In genomic region chr11:106390757-106391156, GRCm38 (mm10) we compare ENCODE assay signal across 30 mouse cellular contexts. TPM values are rescaled to one million over a fixed set of nuclear protein-coding genes. Genes with fewer than 3 reads are reported as not detected.
DNase-seq lines count a peak whose midpoint lies in the region; ATAC-seq and TF ChIP-seq lines count a peak whose summit lies in the region.
"Had no signal": no experiment of that assay in that cellular context is flagged by ENCODE, and none has a peak within 500 bp of the region (broad histone marks: within the 10 kb centered on the region; RNA-seq: fewer than 3 reads in every experiment).

No protein-coding gene starts in this region.

- H3K27ac ChIP-seq in kidney, postnatal 0 days: peak overlapping the region; percentile 5; the same call in 1 of the 2 replicates
- H3K27ac ChIP-seq: forebrain, embryonic 10.5 days; limb, embryonic 12.5 days; neural tube, embryonic 12.5 days had no signal

- H3K4me2 ChIP-seq in kidney, postnatal 0 days (ENCODE audit: low read length): no peak overlapping the region
- H3K4me2 ChIP-seq: heart, embryonic 15.5 days; limb, embryonic 12.5 days; liver, embryonic 11.5 days; neural tube, embryonic 12.5 days had no signal

- no peaks in the 10 kb centered on the region for H3K27me3 ChIP-seq in kidney, postnatal 0 days (ENCODE audit: insufficient read depth, low read length)
- H3K27me3 ChIP-seq: heart, embryonic 15.5 days; limb, embryonic 12.5 days; neural tube, embryonic 12.5 days had no signal

- 25% methylated on average over 3 of the region's 3 CpGs for WGBS in kidney, postnatal 0 days

- no peak for TF ChIP-seq CTCF in kidney, postnatal 0 days (IDR thresholded peaks at IDR 0.05; ENCODE audit: low read depth)

- DNase-seq in heart, adult 11 months: peak; percentile 94
- DNase-seq in heart, postnatal 4 days: no peak
- DNase-seq in kidney, postnatal 0 days (ENCODE audit: low spot score): peak; percentile 15
- DNase-seq in kidney, adult 11 months: no peak
- DNase-seq in kidney, postnatal 36 days: peak; percentile 40 to 44
- DNase-seq in lung, postnatal 25 days (ENCODE audit: low spot score): peak; percentile 51
- DNase-seq in left cerebral cortex, adult 8-10 months (ENCODE audit: low spot score in 2 of 2): no peak
- no peak for DNase-seq in ovary, postnatal 36 days (ENCODE audit: low spot score)
- DNase-seq: adrenal gland, postnatal 14 days; cerebellum, adult 11 months; cerebellum, adult 9-11 months; gastrocnemius, postnatal 36 days; layer of hippocampus, postnatal 36 days; liver, postnatal 0 days; midbrain, embryonic 14.5 days; retina, postnatal 1 day; thymus, adult 18-20 months; thymus, postnatal 4 days had no signal

- H3K4me1 ChIP-seq in kidney, postnatal 0 days (replicated peaks; ENCODE audit: insufficient read depth, low read length): peaks cover 9% of the 10 kb centered on the region
- H3K4me1 ChIP-seq: neural tube, embryonic 12.5 days had no signal

- H3K4me3 ChIP-seq in kidney, postnatal 0 days (replicated peaks; ENCODE audit: low read depth, low read length): no peak overlapping the region
- H3K4me3 ChIP-seq: forebrain, embryonic 10.5 days; heart, embryonic 15.5 days; limb, embryonic 12.5 days; neural tube, embryonic 12.5 days had no signal

- no peaks in the 10 kb centered on the region for H3K36me3 ChIP-seq in kidney, postnatal 0 days (ENCODE audit: insufficient read depth, low read length)
- H3K36me3 ChIP-seq: forebrain, embryonic 10.5 days; heart, embryonic 15.5 days had no signal

- no peak for ATAC-seq in kidney, postnatal 0 days (replicated peaks; ENCODE audit: low FRiP score, low read depth)
- ATAC-seq: forebrain, embryonic 16.5 days; intestine, postnatal 0 days; liver, postnatal 0 days had no signal

- H3K9ac ChIP-seq in kidney, postnatal 0 days (ENCODE audit: low read depth, low read length): no peak overlapping the region
- H3K9ac ChIP-seq: heart, embryonic 15.5 days; limb, embryonic 12.5 days; liver, postnatal 0 days; neural tube, embryonic 12.5 days had no signal

- no peaks in the 10 kb centered on the region for H3K9me3 ChIP-seq in kidney, postnatal 0 days (replicated peaks; ENCODE audit: low read length)
- H3K9me3 ChIP-seq: forebrain, embryonic 10.5 days; heart, embryonic 15.5 days; limb, embryonic 12.5 days; neural tube, embryonic 12.5 days had no signal

RNA-seq across cellular contexts. Expression of gene Icam2, which starts 2.9 kb away (rescaled TPM):
- 10 to 100 TPM; 55.6 to 56.5 TPM for total RNA-seq in heart, postnatal 4 days (2021)
- 62.5 and 63.3 TPM in 2 replicates for polyA plus RNA-seq in kidney, postnatal 0 days (2015; fragmentation: Nextera tagmentation; extraction: Ambion mirVana)
- 1 to 10 TPM; 2.0 to 2.3 (median 2.2) TPM for total RNA-seq in left cerebral cortex, adult 8-10 months (2022)

RNA-seq across cellular contexts. Expression of gene Prr29, which starts 25.5 kb away (rescaled TPM):
- total RNA-seq in heart, postnatal 4 days (2021): under 1 TPM; 0.41 to 0.52 TPM
- 0.15 and 0.24 TPM in 2 replicates for polyA plus RNA-seq in kidney, postnatal 0 days (2015; fragmentation: Nextera tagmentation; extraction: Ambion mirVana)
- not detected for total RNA-seq in left cerebral cortex, adult 8-10 months (2022)
- total RNA-seq: adrenal gland, postnatal 14 days; common myeloid progenitor, adult 5-6 weeks; layer of hippocampus, postnatal 36 days; left cerebral cortex, postnatal 14 days; megakaryocyte-erythroid progenitor cell, adult 5-6 weeks had no signal
- polyA plus RNA-seq: forebrain, embryonic 10.5 days; forebrain, embryonic 16.5 days; hindbrain, embryonic 11.5 days; limb, embryonic 12.5 days; liver, embryonic 11.5 days; liver, postnatal 0 days; midbrain, embryonic 14.5 days; neural tube, embryonic 12.5 days had no signal

RNA-seq across cellular contexts. Expression of gene Scn4a, which starts 37.7 kb away (rescaled TPM):
- 1 to 10 TPM; 2.5 to 3.5 TPM for total RNA-seq in heart, postnatal 4 days (2021)
- 0.22 and 0.37 TPM in 2 replicates for polyA plus RNA-seq in kidney, postnatal 0 days (2015; fragmentation: Nextera tagmentation; extraction: Ambion mirVana)
- under 1 TPM in 3 of 4 experiments, not detected in 1; 0.04 to 0.43 (median 0.11) TPM for total RNA-seq in left cerebral cortex, adult 8-10 months (2022)
- total RNA-seq: layer of hippocampus, postnatal 36 days had no signal
- polyA plus RNA-seq: forebrain, embryonic 10.5 days; liver, embryonic 11.5 days; midbrain, embryonic 14.5 days; stomach, embryonic 14.5 days had no signal

Comparison
In these comparisons a context has a peak if more than half of its experiments do, and no peak if none do; other contexts are left out.
1. DNase-seq: peak in heart, adult 11 months (single experiment), kidney, postnatal 0 days (single experiment), kidney, postnatal 36 days (2 of 2) and lung, postnatal 25 days (single experiment); none in heart, postnatal 4 days (single experiment), kidney, adult 11 months (single experiment), left cerebral cortex, adult 8-10 months (0 of 2) and ovary, postnatal 36 days (single experiment).
2. RNA of gene Icam2, which starts 2.9 kb away (total RNA-seq): 55.6 to 56.5 TPM in heart, postnatal 4 days; 2.0 to 2.3 TPM in left cerebral cortex, adult 8-10 months; every median in the first group is over 10 times any median in the second.